Mouse (Mus musculus): Measurements from ENCODE around the gene Slmap. TPM values are rescaled to one million over a fixed set of nuclear protein-coding genes. Genes with fewer than 3 reads are reported as not detected.

The Slmap gene
- polyA plus RNA-seq, 1 experiment from 2014 or later: 144 TPM

DNA sequence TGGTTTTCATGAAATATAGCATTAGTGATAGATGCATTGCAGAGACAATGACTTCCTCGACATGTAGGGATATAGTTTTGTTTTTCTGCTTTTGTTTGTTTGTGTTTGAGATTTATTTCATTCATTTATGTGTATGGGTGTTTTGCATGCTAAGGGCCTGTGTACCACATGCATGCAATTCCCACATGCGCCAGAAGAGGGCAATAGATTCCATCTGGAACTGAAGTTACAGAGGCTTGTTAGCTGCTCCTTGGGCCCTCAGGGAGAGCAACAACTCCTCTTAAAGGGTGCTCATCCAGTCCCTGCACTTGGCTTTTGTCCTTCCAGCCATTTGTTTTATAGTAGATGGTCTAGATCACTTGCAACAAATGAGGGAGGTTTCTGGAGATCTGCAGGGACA is 158.1 kb downstream of the Slmap start:
- Histone ChIP-seq H3K4me3 (ENCODE audit: low read length) (no peak overlapping the region), H3K36me3 (ENCODE audit: control insufficient read depth, insufficient read depth) (no peaks in the 10 kb centered on the region), H3K27me3 (ENCODE audit: control insufficient read depth, insufficient read depth, low read length) (no peaks in the 10 kb centered on the region), H3K9me3 (replicated peaks; ENCODE audit: control insufficient read depth, low read length) (no peaks in the 10 kb centered on the region), H3K4me1 (ENCODE audit: control insufficient read depth, insufficient read depth, low read length) (no peaks in the 10 kb centered on the region), H3K27ac (ENCODE audit: low read length) (no peak overlapping the region), H3K4me2 (ENCODE audit: low read depth, low read length) (no peak overlapping the region), H3K9ac (ENCODE audit: low read length) (no peak overlapping the region)
- no peak for ATAC-seq (replicated peaks; ENCODE audit: extremely low read depth, insufficient read depth, low FRiP score)
- WGBS: 4% methylated on average over 2 of the region's 2 CpGs

Other genes with a start within 250 kb of the Slmap start
- 18.6 and 21.3 TPM in 2 replicates for gene Dennd6a, start 38.9 kb upstream of the Slmap start, polyA plus RNA-seq (2015; fragmentation: Nextera tagmentation; extraction: Ambion mirVana)
- 378 and 406 TPM in 2 replicates for gene Arf4, start 103.1 kb upstream of the Slmap start, polyA plus RNA-seq (2015; fragmentation: Nextera tagmentation; extraction: Ambion mirVana)
- gene Pde12, start 135.0 kb upstream of the Slmap start, polyA plus RNA-seq (2015; fragmentation: Nextera tagmentation; extraction: Ambion mirVana): 8.1 and 8.3 TPM in 2 replicates
- 0.16 and 0.20 TPM in 2 replicates for gene Dnah12, start 158.3 kb upstream of the Slmap start, polyA plus RNA-seq (2015; fragmentation: Nextera tagmentation; extraction: Ambion mirVana)